Mouse (Mus musculus) cerebellum, adult 2 months (tissue): Measurements from ENCODE around the gene Prmt3.

Source experiments
- CTCF ChIP-seq: fragments of 200-500 bp; IDR thresholded peaks from 2 replicates; pipeline ENCODE4 v1.5.1; 2011; ENCODE audit warnings: low read depth, mild to moderate bottlenecking, control low read depth, low read length, moderate library complexity, borderline replicate concordance; ENCODE audit not compliant: insufficient read depth
- POLR2A ChIP-seq: fragments of 200-500 bp; IDR thresholded peaks from 2 replicates; pipeline ENCODE4 v1.6.1; 2011; ENCODE audit warnings: low read length, control low read depth, borderline replicate concordance; ENCODE audit not compliant: insufficient read depth

DNA sequence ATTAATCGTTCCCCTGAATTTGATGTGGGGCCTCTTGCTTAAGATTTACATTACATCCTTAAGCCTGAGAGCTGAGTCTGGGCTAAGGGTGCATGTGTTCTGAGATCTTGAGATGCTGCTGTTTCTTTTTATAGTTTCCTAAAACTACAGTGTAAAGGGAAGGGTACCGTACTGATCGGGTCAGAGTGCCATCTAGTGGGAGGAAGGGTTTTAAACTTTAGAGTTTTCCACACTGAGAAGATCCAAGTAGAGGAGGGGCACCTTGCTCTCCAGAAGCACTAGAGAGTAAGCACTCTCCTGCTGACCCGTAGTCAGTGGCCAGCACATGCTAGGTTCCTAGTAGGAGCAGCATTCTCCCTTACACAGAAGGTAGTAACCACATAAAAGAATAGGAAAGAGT, 33.2 kb downstream of the Prmt3 start:
- TF ChIP-seq CTCF (0 out of 2 replicates have a peak, but pooled peaks have one; percentile 8), POLR2A (no peak)
